Mouse (Mus musculus) liver, postnatal 0 days (tissue): ENCODE results near the gene Pappa.

Source experiments
- CTCF ChIP-seq: sonication (generic); IDR thresholded peaks from 2 replicates; pipeline ENCODE4 v1.5.1; 2016; ENCODE audit warnings: antibody characterized with exemption, low read depth
- EP300 ChIP-seq: IDR thresholded peaks from 2 replicates; pipeline ENCODE4 v1.6.1; 2016; ENCODE audit warnings: antibody characterized with exemption, low read depth, mild to moderate bottlenecking

DNA sequence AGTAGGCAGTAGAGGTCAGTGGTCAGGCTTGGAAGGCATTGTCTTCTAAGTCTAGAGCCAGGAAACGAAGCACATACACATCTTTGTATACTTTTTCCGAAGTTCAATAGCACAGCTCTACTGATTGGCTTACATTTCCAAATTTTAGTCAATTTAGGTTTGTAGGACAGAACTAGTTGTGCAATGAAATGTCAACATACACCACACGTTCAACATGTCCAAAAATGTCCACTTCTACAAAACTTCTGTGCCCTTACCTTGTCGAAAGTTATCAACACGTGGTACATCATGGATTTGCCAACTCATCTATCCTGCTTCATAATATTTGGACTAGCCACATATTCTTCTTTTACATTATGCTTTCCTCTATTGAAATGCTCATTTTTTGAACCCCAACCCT, 10.4 kb downstream of the Pappa start:
- TF ChIP-seq CTCF (no peak), EP300 (no peak)
